Mouse (Mus musculus) neural tube, embryonic 13.5 days (tissue): ENCODE measurements around the gene Sccpdh. TPM values are rescaled to one million over a fixed set of nuclear protein-coding genes. Genes with fewer than 3 reads are reported as not detected.

Experiments used
- polyA plus RNA-seq: library from polyadenylated mRNA; unstranded; fragments of >200 nt; fragmentation: Nextera tagmentation; extraction: Ambion mirVana; gene quantifications from 2 replicates; pipeline ENCODE4 v1.2.1, GENCODE M21; 2015

Sccpdh gene
- polyA plus RNA-seq, 1 experiment from 2014 or later = 157 TPM

Other genes starting within 250 kb of the Sccpdh start
- gene Smyd3, start 150.2 kb upstream of the Sccpdh start, polyA plus RNA-seq = 19.7 and 19.8 TPM in 2 replicates
- 33.9 and 35.5 TPM in 2 replicates for gene Tfb2m, start 121.9 kb upstream of the Sccpdh start, polyA plus RNA-seq
- gene Cnst, start 121.8 kb upstream of the Sccpdh start, polyA plus RNA-seq = 32.9 and 37.7 TPM in 2 replicates
- not detected in 2 replicates for gene Kif28, start 77.1 kb downstream of the Sccpdh start, polyA plus RNA-seq
- not detected in 2 replicates for gene Gm10518, start 135.2 kb downstream of the Sccpdh start, polyA plus RNA-seq
- gene Ahctf1, start 135.5 kb downstream of the Sccpdh start, polyA plus RNA-seq = 17.5 and 18.1 TPM in 2 replicates